Mouse (Mus musculus): ENCODE measurements around the gene Abi1. TPM values are rescaled to one million over a fixed set of nuclear protein-coding genes. Genes with fewer than 3 reads are reported as not detected.
"Not testable (repeated sequence)": the region's sequence is repeated elsewhere in the genome, so short reads cannot be mapped to it uniquely, and the experiment has no call there.

Abi1 gene
- polyA plus RNA-seq (2012; rRNA removed), result 114 and 117 TPM in 2 replicates

DNA sequence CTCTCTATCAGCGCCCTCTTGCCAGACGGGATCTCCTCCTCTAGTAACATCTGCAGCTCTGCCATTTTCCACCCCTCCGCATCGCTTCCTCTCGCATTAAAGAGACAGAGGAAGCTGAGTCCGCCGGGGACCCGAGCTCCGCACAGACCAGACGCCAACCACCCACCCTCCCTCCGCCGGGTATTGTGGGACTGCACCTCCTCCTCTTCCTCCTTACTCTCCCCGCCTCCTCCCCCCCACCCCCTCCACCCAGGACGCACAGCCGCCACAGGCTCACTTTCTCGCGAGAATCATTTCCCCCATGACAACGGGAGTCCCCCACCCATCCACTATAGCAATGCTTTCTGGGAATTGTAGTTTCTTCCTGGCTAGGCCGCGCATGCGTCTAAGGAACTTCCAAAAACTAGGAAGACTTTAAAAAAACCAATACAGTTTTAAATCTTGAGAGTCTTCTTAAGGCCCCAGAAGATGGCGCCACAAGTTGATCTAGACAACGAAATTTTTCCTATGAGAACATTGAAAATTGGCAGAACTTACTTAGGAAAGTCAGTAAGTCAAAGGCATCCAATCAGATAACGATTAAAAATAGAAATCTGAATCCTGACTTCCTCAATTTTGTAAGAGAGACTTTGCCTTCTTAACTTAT, at the start of gene Abi1:
Gene Abi1 (minus strand): TSS at position 241 of the 646 bp plus-strand sequence.
- peak; percentile 91 to 96 for DNase-seq (ENCODE audit: extremely low spot score in 1 of 2, low spot score in 1 of 2)

DNA sequence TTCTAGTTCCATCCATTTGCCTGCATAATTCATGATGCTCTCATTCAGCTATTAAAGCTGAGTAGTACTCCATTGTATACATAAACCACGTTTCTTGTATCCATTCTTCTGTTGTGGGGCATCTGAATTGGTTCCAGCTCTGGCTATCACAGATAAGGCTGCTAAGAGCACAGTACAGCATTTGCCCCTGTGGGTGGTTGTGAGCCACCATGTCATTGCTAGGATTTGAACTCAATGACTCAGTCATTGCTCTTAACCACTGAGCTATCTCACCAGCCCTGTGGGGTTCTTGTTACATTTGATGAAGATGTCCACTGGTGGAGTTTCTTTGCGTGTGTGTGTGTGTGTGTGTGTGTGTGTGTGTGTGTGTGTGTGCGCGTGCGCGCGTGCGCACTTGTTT, 44.5 kb upstream of the Abi1 start:
- DNase-seq (ENCODE audit: extremely low spot score in 1 of 2, low spot score in 1 of 2), result no peak

DNA sequence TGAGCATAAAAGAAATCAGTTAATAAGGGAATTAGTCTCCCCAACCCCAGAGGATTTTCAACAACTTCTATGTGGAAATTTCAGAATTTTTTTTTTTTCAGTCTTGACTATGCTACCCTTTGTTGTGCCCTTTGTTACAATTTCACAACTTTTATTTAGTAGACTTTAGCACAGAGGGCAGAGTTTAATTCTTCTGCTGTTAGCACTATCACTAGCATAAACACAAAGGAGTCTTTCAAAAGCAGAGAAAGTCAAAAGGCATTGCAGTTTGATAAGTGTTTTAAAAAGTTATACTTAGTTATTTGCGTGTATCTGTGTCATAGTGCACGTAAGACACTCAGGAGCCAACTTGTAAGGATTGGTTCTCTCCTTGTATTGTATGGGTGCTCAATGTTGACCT, 38.5 kb upstream of the Abi1 start:
- DNase-seq (ENCODE audit: extremely low spot score in 1 of 2, low spot score in 1 of 2), result no peak

DNA sequence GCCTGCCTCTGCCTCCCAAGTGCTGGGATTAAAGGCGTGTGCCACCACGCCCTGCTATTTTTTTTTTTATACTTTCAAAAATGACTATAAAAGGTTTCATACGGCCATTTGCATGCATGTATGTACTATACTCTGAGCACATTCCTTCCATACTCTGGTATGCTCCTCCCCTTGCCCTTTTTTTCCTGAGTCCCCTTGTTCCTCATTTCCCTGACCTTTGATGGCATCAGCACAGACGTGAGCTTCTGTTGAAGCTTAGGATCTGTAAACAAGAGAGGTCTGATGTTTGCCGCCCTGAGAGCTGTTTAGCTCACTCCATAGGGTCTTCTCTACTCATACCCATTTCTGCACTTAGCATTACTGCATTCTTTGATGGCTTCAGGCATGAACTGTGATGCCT, 37.7 kb upstream of the Abi1 start:
- DNase-seq (ENCODE audit: extremely low spot score in 1 of 2, low spot score in 1 of 2), result no peak

DNA sequence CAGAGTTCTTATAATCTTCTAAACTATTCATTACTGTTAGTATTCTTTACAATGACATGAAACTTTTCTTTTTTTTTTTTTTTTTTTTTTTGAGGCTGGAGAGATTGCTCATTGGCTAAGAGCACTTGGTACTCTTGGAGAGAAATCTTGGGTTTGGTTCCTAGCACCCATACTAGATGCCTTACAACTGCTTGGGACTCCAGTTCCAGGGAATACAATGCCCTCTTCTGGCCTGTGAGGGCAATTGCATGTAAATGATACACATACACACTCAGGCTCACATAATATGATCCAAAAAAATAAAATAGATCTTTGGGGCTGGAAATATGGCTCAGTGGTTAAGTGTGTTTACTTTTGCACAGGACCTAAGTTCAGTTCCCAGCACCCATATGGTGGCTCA, 36.7 kb upstream of the Abi1 start:
- DNase-seq (ENCODE audit: extremely low spot score in 1 of 2, low spot score in 1 of 2), result no peak

DNA sequence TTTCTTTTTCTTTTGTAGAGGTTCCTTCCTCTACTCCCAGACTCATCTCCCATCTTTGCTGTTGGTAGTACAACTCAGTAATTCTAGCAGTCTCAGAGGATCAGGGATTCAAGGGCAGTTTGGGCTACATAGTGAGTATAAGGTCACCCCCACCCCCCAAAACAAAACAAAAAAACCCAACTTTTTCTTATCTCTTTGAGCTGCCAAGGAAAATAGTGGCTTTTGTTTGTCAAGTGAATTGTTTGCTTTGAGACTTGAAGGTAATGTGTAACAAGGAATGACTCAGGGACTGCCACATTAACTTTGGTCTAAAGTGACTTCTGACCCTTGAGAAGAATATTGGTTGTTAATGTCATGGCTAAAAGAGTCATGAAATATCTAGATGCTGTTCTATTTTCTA, 35.8 kb upstream of the Abi1 start:
- DNase-seq (ENCODE audit: extremely low spot score in 1 of 2, low spot score in 1 of 2), result no peak

DNA sequence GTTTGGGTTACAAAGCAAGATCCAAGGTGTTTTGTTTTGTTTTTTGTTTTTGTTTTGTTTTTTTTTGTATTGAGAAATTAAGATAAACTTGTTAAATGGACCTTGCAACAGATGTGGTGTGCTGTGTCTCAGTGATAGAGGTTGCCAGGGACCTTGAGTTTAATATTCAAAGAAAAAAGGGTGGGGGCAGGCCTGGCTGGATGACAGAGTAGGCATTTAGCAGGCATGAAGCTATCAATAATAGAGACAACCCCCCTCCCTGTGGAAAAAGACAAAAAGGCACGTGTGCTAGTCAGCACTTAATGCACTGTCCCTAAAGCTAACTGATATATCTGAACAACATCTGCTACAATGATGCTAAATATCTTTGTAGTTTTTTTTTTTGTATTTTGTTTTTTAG, 31.4 kb upstream of the Abi1 start:
- DNase-seq (ENCODE audit: extremely low spot score in 1 of 2, low spot score in 1 of 2), result no peak

DNA sequence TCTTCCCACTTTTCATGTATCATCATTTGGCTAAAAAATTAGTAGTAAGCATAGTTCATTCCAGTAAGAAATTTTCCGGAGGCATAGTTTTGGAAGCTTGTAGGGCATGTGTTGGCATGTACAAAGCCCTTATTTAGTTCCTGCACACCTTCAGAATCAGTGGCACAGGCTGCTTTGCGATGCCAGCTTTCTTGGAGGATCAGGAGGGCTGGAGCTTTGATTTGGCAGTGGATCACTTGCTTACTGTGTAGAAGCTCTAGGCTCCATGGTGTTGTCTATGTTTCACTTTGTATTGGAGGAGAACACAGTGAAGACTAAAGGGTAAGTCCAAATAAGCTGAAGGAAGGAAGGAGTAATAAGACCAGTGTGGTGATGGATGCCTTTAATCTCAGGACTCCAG, 30.4 kb upstream of the Abi1 start:
- DNase-seq (ENCODE audit: extremely low spot score in 1 of 2, low spot score in 1 of 2), result no peak

DNA sequence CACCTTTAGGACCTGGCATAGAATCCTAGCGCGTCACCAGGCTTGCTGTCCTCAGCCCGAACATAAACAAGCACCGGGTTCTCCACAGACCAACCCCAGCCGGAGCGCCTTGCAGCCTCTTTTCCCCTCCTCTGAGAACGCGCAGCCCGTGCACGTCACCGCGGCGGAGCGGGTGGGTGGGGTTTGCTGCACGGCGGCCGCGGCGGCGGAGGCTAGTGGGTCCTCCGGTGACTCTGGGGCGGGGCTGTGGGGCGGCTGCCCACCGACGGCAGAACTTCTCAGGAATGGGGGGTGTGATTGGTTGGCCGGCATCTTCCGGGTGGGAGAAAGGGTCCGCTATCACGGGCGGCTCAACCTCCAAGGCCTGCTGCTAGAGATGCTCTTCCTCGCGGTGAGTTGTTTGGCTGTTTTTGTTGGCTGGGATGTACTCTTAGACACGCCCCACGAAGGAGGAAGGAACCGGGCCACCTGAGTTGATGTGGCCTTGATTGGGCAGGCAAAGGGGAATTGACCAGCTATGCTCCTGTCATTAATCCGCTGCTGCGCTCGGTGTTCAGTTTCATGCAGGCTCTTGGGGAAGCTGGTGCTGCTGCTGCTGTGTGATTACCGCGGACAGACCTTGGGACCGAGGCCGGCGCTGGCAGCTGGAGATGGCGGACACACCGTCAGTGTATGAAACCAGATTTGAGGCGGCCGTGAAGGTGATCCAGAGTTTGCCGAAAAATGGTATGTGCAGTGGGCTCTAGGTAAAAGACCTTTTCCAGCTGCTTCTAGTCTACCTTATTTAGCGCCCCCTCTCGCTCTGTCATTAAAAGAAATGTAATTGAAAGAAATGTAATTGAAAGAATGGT, 29.1 kb upstream of the Abi1 start:
- peak; percentile 91 to 95 for DNase-seq (ENCODE audit: extremely low spot score in 1 of 2, low spot score in 1 of 2)

DNA sequence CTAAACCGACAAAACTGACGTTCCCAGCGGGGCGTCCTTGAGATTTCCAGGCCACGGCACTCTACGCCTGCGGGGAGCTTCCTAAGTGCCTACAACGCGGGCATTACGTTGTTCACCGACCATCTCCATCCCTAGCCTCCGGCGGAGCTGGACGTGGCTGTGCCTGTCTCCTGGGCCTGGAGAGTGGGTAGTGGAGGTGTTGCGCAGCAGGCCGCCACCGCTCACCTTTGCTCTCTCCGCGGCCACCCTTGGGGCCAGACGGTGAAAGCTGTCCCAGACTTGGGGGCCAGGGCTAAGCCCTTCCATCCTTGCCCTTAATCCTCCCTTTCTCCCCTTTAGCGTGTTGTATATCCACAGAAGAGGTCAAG, 28.3 kb upstream of the Abi1 start:
- no peak for DNase-seq (ENCODE audit: extremely low spot score in 1 of 2, low spot score in 1 of 2)

DNA sequence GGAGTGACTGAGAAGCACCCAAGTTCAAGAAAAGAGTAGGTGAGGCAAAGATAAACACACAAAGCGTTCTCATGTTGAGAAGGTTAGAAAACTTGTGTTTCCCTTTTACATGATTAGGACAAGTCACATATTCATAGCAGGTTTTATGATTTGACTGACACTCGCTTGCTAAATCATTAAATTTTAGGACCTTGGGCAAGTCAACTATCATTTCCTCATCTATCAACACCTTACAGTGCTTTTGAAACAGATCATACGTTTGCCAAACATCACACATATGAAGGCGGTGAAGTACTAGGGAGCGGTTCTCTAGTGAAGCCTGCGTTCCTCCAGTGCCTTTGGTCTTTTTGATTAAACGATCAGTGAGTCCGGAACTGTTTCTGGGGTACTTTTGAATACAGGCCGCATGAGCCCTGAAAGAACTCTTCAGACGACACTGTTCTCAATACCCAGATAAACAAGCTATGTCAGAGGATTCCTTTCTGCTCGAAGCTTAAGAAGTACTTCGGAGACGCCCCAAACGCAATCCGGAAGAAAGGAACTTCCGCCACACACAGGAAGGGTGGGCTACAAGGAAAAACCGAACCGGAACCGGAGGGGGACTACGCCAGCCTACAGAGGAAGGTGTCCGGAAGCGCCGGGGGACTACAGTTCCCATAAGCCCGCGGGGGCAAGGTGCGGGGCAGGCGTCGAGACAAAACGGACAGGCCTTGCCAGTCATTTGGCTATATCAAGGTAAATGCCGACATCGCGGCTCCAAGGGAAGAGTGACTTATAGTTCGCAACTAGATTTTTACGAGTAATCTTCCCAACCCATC, 27.7 kb upstream of the Abi1 start, which contains the start of gene Acbd5:
Gene Acbd5 (plus strand): TSS at position 616 of the 818 bp plus-strand sequence.
- peak; percentile 91 to 98 for DNase-seq (ENCODE audit: extremely low spot score in 1 of 2, low spot score in 1 of 2)

DNA sequence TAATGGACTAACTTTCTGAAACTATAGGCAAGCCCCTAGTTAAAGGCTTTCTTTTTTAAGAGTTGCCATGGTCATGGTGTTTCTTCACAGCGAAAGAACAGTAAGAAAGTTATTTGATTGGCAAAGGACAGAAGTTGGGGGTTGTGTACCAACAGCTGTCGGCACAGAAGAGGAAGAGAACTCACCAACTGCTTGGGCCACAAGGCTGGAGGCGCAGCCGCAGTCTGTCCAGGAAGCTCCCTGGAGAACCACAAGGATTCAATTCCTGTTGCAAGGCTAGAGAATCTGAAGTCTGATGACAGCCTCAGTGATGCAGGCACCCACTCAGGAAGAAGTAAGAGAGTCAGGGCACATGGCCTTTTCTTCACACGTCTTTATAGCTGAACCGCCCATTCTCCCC, 12.5 kb upstream of the Abi1 start:
- DNase-seq (ENCODE audit: extremely low spot score in 1 of 2, low spot score in 1 of 2), result no peak

DNA sequence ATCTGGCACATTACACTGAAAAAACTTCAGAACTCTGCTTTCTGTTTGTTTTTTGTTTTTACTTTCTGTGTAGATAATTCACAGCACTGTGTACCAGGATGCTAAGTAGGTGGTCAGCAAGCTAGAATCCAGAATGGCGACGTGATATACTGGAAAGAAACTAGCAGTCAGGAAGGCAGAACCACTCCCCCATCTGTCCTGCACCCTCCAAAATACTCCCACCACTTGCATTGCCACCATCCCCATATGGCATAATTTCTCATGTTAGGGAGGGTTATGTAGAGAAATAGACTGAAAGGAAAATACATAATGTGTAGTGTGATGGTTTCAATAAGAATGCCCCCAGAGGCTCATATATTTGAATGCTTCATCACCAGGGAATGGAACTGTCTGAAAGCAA, 11.8 kb upstream of the Abi1 start:
- DNase-seq (ENCODE audit: extremely low spot score in 1 of 2, low spot score in 1 of 2), result peak in 1 of 2 experiments; percentile 38

DNA sequence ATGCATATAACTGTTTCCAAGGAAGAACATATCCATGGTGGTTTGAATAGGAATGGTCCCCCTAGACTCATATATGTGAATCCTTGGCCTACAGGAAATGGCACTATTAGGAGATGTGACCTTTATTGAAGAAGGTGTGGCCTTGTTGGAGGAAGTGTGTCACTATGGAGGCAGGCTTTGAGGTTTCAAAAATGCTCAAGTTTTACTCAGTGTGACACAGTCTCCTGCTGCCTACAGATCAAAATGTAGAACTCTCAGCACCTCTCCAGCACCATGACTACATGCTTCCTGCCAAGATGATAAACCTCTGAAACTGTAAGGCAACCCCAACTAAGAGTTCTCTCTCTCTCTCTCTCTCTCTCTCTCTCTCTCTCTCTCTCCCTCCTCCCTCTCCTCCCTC, 8.0 kb upstream of the Abi1 start:
- DNase-seq (ENCODE audit: extremely low spot score in 1 of 2, low spot score in 1 of 2), result no peak

DNA sequence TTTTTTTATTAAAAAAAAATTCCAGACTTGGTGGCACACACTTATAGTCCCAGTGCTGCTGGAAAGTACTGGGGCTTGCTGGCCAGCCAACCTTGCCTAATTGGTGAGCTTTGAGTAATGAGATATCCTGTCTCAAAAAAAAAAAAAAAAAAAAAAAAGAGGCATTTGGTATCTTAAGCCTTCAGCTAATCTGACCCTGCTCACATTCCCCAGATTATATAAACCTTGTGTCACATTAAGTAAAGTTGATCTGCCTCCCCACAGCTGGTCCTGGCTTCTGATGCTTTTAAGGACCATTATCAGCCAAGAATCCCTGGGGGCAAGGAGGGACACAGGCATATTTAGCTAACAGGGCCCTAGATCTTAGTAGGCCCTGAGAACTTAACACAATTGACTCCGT, 5.7 kb upstream of the Abi1 start:
- DNase-seq (ENCODE audit: extremely low spot score in 1 of 2, low spot score in 1 of 2), result no peak

DNA sequence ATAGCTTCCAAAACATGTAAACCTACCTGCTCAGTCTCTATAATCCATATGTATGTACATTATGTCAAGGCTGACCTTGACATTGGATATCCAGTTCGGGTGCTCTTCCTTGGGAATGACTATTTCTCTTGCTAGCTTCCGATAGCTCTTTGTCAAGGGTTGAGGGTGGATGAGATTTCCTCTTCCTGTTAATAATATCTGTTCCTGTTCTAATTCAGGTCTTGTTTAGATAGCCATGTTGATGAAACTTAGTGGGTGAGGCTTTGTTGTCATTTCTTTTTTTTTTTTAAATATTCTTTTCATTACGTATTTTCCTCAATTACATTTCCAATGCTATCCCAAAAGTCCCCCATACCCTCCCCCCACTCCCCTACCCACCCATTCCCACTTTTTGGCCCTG, 2.1 kb upstream of the Abi1 start:
- no peak for DNase-seq (ENCODE audit: extremely low spot score in 1 of 2, low spot score in 1 of 2)

DNA sequence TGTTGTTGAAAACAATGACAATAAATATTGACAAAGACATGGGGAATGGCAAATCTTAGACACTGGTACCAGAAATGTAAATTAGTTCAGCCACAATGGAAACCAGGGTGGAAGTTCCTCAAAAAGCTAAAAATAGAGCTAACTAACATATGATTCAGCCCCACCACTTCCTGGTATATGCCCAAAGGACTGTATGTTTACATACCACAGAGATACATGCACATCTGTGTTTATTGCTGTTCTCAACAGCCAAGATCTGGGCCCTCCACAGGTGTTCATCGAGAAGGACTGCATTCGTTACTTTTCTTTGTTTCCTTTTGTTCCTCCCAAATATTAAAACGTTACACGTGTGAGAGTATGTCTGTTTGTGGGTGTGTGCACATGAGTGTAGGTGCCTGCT, 1.4 kb upstream of the Abi1 start:
- DNase-seq (ENCODE audit: extremely low spot score in 1 of 2, low spot score in 1 of 2), result no peak

DNA sequence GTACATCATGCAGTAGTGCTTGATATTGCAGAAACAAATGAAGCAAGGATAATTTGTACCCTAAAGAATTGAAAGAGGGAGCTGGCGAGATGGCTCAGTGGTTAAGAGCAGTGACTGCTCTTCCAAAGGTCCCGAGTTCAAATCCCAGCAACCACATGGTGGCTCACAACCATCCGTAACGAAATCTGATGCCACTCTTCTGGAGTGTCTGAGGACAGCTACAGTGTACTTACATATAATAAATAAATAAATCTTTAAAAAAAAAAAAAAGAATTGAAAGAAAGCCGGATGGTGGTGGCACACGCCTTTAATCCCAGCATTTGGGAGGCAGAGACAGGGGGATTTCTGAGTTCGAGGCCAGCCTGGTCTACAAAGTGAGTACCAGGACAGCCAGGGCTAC, 649 bp upstream of the Abi1 start:
- DNase-seq (ENCODE audit: extremely low spot score in 1 of 2, low spot score in 1 of 2), result not testable (repeated sequence)

DNA sequence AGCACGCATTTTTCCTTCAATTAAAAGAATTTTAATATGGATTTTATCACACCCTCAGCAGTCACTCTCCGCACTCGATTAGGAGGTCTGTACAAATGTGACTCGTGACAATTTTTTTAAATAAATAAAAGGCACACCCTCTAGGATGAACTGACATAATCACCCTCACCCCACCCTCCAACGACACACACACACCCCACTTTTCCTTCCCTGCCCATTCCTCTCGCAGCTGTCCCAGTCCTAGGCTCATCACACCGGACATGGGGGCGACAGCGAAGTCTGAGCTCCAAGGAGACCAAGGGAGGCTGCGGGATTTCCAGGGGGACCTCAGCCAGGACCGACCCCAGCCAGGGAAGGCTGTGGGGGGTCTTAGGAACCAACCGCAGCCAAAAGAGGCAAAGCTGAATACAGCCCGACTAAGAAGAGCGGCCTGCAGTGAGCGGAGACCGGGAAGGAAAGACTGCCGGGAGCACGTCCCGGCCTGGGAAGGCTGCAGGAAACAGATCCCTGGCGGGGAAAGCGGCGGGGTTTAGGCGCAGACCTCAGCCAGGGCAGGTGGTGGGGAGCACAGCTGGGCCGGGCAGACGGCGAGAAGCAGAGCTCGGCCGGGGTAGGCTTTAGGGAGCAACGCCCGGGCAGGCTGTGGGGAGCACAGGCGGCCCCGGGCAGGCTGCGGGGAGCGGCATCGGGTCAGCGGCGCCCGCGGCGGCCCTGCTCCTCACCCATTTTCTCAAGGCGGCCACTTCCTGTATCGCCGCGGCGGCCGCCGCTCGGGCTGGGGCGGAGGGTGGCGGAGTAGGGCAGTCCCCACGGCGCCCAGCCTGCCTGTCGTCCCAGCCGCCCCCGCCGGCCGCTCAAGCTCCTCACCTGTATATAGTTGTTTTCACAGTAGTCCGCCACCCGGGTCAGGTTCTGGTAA, 700 bp downstream of the Abi1 start:
- peak in 1 of 2 experiments; percentile 30 for DNase-seq (ENCODE audit: extremely low spot score in 1 of 2, low spot score in 1 of 2)

DNA sequence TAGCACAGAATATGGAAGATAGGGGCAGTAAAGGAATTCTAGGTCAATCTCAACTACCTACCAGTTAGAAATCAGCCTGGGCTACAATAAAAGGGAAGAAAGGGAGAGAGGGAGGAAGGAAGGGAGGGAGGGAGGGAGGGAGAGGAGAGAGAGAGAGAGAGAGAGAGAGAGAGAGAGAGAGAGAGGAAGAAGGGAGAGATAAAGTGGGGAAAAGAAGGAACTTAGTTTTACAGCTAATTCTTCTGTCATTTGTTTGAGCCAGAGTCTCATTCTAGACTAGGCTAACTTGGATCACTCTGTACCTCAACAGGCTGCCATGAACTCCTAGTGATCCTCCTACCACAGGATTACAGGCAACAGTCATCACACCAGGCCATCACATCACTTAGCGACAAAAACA, 4.6 kb downstream of the Abi1 start:
- no peak for DNase-seq (ENCODE audit: extremely low spot score in 1 of 2, low spot score in 1 of 2)

All from frontal cortex, adult 2 months (tissue).